Mouse (Mus musculus) large intestine, adult 2 months (tissue): ENCODE data around the gene Acr. TPM values are rescaled to one million over a fixed set of nuclear protein-coding genes. Genes with fewer than 3 reads are reported as not detected.

ENCODE experiments used
- DNase-seq: peaks from one replicate; pipeline ENCODE4 v3.0.0-alpha.2; 2012; ENCODE audit warnings: low read depth, low spot score
- WGBS: fragments of 180-500 bp; shearing (Covaris S2); methylation state at CpG from one replicate; pipeline ENCODE4 v1.1.7; 2018; 5-methylcytosine and 5-hydroxymethylcytosine counted together
- polyA plus RNA-seq: library from polyadenylated mRNA; depleted of rRNA; stranded (reverse); fragments of >200 nt; gene quantifications from 2 replicates; pipeline ENCODE4 v1.2.3, GENCODE M21; 2012; rRNA removed

Acr gene
- polyA plus RNA-seq = 0.19 and 0.40 TPM in 2 replicates

DNA sequence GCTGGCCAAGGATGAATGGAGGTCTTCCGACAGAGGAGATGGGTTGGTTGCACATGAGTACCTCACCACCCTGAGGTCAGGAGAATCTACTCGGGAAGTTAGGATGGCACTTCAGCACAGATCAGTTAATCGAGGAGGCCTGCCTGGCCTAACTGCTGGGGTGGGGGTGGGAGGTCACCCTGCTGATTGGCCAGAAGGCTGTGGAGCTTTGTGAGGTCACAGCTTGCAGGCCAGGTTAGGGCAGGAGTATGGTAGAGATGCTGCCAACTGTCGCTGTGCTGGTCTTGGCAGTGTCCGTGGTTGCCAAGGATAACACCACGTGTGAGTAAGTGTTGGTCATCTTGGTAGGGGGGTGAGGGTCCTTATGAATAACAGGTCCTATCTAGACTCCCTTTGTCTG is at the start of gene Acr:
Gene Acr, plus strand, starts transcription at position 213 of the 400 bp plus-strand sequence.
- 83% methylated on average over 6 of the region's 6 CpGs for WGBS
- no peak for DNase-seq

DNA sequence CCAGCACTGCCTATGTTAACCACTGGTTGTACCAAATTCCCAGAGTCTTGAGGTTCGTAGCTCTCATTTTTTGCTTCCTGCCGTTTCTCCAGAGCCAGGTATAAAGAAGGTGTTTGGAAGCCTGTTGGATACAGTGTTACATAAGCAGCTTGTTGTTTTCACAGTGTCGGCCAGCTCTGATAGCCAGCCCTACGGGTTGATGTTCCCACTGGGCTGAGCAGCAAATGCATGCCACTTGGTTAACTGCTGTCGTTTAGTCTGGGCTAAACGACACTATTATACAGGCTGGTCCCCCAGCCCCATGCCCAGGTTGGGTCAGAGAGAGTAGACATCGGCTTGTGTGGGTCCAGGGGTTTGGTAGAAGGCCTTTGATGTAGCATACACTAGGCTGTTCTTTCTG is 46.2 kb upstream of the Acr start:
- DNase-seq = no peak
- 64% methylated on average over 7 of the region's 7 CpGs for WGBS

DNA sequence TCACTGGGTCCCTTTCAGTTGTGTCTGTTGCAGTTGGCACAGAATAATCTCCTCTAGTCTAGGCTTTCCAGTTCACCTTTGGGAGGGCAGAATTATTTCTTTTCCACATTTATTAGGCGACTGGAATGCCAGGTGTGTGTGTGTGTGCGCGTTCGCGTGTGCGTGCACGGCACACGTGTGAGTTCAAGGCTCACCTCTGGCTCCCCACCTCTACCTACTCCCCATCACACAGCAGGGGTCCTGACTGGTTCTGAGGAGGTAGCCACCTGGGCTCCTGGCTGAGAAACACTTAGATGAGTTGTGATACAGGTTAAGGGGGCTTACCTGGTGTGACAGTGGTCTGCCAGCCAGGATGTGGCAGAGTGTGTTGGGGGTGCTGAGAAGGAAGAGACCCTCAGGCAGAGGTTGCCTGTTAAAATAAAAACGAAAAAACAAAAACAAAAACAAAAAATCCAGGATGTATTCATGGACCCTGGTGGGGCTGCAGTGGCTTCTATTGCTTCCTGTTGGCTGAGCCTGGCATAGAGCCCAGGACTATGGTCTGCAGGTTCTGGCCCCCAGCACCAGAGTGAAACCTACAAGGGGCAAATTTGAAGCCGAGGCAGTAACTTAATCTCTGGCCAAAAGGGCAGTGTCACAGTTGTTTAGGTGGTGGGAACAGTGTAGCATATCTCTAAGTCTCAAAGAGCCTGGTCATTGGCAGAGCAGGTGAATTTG is 45.4 kb upstream of the Acr start:
- DNase-seq = no peak

DNA sequence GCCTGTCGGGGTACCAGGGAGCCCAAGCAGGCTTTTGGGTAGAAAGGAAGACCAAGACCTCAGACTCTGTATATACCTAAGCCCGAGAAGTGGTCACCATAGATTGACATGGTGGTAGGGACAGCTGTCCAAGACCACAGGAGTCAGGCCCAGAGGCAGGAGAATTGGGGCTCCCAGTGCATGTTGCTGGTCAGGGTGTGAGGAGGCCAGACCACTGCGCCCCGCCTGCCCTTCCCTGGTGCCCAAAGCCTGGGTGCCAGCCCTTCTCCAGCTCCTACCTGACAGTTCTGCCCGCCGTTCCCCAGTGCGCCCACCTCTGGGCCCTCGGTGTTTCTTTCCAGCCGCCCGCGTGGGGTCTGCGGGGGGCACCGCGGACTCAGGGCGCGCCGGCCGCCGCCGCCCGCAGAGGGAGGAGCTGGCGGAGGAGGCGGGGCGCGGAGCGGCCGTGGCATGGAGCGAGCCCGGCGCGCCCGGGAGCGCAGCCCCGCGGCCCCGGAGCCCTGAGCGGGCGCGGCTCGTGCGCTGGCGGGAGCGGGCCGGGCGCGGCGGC is 44.8 kb upstream of the Acr start:
- 29% methylated on average over 47 of the region's 47 CpGs for WGBS
- no peak for DNase-seq

More for the DNA sequence above, 45.4 kb upstream of the Acr start:
- WGBS = 82% methylated on average over 10 of the region's 10 CpGs

DNA sequence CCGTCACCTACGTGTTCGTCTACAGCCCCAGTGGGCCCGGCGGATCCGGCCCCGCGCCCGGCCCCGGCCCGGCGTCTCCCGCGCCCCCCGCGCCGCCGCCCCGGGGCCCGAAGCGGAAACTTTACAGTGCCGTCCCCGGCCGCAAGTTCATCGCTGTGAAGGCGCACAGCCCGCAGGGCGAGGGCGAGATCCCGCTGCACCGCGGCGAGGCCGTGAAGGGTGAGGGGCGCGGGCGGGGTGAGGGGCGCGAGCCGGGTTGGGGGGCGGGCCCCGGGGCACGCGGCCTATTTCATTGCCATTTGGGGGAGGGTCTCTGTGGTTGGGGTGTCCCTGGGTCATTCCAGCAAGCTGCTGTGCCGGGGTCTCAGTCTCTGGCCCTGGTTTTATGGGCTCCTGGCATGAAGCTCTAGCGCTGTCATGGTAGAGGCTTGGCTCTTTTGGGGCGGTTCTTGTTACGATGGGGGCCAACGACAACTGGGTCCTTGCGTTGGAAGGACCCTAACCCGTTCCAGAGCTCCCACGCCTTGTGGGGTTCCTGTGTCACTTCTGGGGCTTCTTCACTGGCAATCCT is 44.0 kb upstream of the Acr start:
- 18% methylated on average over 51 of the region's 52 CpGs for WGBS
- no peak for DNase-seq

DNA sequence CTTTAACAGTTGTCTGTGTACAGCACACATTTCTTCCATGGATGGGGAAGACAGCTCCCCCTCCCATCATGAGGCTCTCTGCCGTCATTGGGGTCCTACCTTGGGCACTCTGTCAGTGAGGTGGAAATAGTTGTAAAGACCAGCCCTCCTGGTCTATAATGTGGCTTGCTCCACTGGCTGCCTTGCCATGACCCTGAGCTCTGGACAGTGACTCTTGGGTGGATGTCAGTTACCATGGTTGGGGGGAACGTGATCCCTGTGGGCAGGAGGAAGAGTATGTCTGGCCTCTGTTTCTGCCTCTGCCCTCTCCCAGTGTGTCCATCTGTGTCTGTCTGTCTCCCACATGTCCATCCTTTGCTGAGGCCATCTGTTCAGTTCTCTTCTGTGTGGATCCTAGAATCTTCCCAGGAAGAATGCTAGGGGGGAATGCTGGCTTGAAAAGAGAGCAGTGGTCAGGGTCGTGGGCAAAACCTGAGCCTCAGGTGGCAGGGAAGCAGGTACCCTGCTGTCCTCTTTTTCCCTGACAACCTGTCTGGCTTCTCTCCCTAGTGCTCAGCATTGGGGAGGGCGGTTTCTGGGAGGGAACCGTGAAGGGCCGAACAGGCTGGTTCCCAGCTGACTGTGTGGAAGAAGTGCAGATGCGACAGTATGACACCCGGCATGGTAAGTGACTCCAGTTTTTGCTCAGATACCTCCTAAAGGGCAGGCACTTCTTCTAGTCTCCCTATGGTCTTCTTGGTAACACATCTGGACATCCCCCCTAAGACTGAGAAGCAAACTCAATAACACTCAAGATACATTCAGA is 43.3 kb upstream of the Acr start:
- DNase-seq = no peak
- WGBS = 68% methylated on average over 8 of the region's 8 CpGs

DNA sequence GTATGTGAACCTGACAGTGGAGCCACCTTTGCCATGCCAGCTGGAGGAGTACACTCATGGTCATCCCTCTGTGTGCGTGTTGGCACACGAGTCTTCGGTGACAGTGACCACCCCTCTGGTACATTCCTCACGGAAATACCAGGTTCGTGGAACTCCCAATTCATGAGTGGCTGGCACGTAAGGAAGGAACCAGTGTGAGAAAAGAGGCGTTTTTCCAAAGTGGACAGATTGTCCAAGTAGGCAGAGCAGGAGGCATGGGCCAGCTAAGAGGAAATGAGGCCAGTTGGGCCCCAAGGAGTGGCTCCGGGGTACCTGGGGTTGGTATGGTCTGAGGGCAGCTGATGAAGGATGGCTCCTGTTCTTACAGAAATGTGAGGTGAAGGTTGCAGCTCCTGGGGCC is 42.7 kb upstream of the Acr start:
- WGBS = 88% methylated on average over 8 of the region's 8 CpGs
- DNase-seq = no peak

DNA sequence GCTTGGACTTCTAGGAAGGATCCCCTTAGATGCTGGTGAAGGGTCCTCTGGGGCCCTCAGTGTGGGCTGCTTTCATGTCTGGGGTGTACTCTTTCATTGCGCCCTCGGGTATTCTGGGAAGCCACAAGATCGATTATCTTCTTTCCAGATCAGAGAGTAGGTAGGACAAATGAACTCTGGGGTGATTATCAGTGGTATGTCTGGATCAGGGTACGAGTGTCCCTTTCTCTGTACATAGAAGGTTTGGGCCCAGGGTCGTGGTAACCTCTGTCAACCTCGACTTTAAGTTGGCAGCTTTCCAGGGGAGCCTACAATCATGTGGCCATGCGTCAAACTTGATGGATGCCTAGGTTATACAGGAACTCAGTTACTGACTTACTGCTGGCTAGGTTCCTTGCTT is 42.2 kb upstream of the Acr start:
- 60% methylated on average over 7 of the region's 7 CpGs for WGBS
- no peak for DNase-seq

DNA sequence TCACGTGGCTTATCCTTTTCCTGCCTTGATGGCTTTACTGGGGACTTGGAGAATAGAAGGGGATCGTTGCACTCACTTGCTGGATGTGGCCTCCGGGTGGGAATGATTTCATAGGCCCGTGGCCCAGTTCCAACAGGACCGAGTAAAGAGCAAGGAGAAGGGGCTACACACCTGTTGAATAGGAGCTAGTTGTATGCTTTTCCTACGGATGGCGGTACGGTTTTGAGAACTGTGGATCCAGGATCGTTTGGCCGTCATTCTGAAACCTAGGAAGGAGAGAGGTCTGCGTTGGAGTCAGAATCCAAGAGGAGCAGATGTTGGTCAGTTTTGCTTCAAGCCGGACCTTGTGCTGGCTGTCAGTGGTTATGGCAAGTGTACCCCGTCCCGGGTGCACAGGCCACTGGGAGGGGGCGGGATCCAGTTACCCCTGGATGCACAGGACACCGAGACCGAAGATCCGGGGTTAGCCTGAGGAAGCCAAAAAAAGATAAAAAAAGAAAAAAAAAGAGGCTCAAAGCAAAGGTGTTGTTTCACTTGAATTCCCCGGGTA is 41.3 kb upstream of the Acr start:
- DNase-seq = no peak
- 86% methylated on average over 19 of the region's 19 CpGs for WGBS

DNA sequence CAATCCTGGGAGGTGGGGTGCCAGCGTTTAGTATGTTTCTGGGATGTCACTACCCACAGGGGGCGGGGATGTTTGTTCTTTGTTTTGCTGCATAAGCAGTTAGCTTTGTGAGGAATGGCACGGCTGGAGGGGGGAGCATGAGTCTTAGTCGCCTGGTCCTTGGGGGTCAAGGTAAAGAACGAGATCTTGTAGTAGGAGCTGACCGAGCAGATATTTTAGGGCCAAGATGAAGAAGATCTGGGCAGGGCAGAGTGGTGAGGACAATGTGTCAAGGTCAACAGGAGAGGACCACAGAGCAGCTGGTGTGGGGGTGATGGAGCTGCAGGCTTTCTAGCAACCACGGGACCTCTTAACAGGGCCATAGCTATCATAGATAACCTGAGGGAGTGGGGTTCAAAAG is 40.7 kb upstream of the Acr start:
- no peak for DNase-seq
- 72% methylated on average over 7 of the region's 7 CpGs for WGBS

DNA sequence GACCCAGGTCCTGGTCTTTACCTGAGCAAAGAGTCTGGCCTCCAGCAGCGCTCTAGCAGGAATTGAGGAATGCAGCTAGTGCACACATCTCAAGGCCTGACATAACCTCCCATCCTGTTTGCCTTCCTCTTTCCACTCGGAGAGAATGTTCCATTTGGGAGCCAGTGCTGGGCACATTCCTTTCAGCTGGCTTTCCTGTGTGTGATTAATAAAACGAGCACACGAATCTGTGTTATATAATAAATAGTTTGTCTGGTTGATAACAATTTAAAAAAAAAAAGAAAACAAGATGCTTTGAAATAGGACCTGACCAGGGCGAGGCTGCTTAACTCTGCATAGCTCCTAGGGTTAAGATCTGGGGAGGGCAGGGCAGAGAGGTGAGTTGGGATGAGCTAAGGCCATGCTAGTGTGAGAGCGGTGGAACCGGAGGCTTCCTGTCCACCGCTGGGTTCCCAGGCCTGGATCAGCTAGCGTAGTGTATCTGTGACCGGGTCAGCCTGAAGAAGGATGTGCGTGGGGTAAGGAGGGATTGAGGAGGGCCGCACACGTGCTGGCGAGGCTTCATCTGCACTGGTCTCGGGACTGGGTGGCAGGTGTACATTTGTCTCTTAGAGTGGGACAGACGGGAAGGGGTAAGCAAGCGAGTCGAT is 39.8 kb upstream of the Acr start:
- WGBS = 75% methylated on average over 18 of the region's 18 CpGs
- no peak for DNase-seq

DNA sequence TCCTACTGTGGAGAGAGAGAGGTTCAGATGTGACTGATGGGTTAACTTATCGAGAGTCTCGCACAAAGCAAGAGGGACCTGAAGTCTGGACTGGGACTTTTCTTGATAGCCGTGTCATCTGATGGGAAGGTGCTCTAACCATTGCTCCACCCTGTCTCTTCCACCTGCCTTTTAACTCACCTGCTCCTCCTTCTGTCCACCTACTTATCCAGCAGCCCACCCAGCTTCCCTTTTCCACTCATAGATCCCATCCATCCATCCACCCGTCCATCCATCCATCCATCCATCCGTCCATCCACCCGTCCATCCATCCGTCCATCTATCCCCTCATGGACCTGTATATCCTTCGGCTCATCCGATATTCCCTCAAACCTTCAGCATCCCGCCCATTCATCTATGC is 39.2 kb upstream of the Acr start:
- 89% methylated on average over 10 of the region's 10 CpGs for WGBS
- no peak for DNase-seq

DNA sequence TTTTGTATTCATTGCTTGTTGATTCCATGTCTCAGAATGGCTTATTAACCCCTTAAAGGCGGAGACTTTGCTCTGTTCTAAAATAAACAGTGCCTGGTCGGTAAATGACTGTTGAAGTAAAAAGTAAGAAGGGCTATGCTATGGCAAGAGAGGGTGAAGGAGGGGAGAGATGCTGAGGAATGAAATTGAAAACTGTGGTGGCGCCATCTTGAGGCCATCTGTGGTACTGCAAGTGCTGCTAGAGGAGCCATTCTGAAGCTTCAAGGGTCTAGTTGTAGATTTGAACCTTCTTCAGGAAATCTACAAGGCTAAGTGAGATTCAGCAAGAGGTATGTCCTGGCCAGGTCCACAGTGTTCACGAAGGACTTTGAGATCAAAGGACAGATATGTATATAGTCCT is 37.8 kb upstream of the Acr start:
- DNase-seq = peak; percentile 6
- WGBS = 13% methylated on average over 4 of the region's 4 CpGs

DNA sequence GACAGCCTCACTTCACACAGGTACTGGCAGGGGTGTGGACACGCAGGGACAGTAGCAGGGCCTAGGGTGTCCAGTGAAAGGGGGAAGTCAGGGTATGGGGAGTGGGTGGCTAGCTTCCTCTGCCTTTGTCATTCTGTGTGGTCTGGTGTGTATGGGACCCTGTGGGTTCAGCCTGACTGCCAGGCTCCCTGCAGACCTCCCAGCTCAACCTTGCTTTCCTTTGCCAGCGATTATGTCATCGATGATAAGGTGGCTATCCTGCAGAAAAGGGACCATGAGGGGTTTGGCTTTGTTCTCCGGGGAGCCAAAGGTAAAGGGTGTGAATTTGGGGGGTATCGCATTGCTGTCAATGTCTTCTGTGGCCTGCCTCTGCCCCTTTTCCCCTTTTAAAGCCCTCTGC is 36.7 kb upstream of the Acr start:
- no peak for DNase-seq
- WGBS = 90% methylated on average over 5 of the region's 5 CpGs

DNA sequence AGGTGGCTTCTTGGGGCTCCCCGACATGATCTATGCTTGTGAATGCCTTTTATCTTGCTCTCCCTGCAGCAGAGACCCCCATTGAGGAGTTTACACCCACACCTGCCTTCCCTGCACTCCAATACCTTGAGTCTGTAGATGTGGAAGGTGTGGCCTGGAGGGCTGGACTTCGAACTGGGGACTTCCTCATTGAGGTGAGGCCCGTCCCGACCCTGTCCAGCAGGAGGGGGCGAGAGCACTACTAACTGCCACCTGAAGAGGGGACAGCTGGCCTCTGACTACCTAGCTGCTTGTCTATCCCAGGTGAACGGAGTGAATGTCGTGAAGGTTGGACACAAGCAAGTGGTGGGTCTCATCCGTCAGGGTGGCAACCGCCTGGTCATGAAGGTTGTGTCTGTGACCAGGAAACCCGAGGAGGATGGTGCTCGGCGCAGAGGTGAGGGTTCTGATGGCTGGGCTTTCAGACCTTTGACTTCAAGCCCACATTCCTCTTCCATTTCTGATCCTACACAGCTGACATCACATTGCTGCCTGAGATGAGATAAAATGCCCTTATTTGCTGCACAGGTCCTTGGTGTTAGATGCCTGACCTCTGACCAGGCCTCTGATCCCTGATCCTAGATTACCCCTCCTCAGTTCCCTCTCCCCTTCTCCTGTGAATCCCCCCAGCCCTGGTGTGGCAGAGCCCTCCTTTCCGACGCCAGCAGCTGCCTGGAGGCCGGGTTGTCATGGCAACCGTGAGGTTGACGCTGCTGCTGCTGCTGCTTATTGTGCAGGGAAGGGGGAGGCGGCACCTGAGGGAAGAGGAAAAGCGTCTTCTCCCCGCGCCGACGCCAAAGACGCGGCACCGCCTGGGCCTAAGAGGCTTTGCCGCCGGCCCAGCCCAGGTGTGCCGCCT is 35.9 kb upstream of the Acr start:
- DNase-seq = no peak
- WGBS = 23% methylated on average over 29 of the region's 29 CpGs

DNA sequence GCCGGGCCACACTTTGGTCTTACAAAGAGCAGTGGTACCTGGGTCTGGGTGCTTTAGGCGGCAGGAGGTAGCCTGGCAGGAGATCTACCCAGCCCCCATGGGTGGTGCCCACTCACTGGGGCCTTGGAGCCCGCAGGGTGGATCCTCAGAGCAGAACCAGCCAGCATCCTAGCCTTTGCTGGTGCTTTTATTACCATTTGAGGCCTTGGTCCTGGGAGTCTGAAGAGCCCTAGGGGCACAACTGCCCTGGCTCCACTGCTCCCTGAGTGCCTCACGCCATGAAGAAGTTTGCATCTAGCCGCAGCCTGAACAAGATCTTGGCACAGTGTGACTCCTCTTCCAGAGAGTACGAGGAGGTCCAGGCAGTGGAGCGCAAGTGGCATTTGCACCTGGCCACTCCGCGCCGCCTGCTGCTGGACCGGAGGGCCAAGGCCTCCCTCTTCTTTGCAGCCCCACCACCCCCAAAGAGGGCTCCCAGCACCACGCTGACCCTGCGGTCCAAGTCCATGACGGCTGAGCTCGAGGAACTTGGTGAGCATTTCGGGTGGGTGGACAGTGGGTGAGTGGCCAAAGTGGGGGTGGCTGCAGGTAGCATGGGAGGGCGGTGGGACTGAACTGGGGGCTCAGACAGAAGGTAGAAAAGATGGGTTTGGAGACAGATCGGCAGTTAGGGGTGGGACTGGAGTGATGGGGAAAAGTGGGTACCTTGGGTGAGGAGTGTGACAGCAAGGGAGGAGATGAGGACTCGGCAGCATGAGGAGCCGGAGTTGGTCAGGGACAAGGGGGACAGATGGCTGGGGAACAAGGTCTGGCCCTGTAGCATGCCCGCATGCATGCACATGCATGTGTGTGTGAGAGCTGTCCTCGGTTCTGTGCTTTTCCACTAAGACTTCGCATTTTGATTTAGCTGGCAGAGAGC is 34.9 kb upstream of the Acr start:
- no peak for DNase-seq
- 82% methylated on average over 23 of the region's 23 CpGs for WGBS

DNA sequence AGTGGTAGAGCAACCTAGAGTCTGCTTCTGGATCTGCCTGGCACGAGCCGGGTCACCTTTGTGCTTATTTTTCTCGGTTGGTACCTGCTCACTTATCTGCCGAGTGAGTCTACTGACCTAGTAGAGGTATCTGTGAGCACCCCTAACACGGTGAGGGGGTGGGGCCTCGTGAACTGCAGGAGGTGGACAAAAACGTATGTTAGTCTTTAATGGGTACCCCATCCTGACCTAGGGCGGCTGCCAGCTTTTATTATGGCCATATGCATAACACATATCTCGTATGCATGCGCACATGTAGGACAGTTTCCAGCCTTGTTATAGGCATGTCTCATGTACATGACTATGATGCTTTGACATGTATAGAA is 34.3 kb upstream of the Acr start:
- no peak for DNase-seq
- WGBS = 78% methylated on average over 10 of the region's 10 CpGs

DNA sequence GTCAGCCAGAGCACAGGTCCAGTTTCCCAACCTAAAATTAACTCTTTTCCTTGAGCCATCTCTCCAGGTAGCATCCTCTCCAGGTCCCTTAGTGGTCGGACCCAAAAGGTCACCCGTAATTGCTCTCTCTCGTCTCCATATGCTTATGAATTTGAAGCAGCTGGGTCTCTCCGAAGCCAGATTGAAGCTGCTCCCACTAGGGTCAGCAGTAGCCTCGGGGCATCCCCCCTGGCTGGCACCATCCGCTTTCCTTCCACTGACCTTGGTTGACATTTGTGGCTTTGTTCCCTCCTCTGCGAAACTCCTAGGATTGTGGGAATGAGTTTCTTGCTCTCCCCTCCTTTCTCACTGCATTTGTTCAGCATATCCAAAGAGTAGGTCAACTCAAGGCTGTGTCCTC is 24.0 kb upstream of the Acr start:
- whole genome bisulfite sequencing = 85% methylated on average over 7 of the region's 7 CpGs
- no peak for DNase-seq
